Mouse (Mus musculus): ENCODE results near the gene Lrp1. TPM values are rescaled to one million over a fixed set of nuclear protein-coding genes. Genes with fewer than 3 reads are reported as not detected.

The Lrp1 gene
- total RNA-seq, 2 experiments from 2014 or later, result 58.1 to 64.3 TPM

DNA sequence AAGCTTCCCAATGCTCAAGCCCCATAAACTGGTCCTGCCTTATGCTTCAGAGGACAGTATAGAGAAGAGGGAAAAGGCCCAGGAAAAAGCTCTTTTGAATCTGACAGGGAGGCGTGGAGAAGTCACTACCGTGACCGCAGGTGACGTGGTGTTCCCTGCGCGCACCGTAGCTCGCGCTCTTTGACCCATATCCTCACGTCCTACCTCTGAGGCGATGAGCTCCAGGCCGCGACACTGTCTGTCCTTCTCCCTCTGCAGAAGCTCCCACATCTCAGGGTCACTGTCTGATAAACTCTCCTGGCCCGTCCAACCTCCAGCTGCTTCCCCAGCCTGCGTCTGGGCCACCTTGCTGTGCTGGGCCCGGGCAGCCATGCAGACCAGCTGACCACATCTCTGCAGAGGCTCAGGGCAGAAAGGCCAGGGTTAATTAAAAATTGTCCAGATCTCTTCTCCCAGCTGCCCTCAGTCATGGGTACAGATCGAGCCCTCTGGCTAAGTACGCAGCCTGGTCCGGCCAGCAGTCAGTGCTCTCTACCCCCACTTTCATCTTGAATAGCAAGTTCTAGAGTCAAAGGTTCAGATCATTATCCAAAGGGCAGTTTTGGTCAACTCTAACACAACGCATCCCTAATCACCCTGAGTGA lies 100.1 kb downstream of the Lrp1 start:
- DNase-seq, result no peak

DNA sequence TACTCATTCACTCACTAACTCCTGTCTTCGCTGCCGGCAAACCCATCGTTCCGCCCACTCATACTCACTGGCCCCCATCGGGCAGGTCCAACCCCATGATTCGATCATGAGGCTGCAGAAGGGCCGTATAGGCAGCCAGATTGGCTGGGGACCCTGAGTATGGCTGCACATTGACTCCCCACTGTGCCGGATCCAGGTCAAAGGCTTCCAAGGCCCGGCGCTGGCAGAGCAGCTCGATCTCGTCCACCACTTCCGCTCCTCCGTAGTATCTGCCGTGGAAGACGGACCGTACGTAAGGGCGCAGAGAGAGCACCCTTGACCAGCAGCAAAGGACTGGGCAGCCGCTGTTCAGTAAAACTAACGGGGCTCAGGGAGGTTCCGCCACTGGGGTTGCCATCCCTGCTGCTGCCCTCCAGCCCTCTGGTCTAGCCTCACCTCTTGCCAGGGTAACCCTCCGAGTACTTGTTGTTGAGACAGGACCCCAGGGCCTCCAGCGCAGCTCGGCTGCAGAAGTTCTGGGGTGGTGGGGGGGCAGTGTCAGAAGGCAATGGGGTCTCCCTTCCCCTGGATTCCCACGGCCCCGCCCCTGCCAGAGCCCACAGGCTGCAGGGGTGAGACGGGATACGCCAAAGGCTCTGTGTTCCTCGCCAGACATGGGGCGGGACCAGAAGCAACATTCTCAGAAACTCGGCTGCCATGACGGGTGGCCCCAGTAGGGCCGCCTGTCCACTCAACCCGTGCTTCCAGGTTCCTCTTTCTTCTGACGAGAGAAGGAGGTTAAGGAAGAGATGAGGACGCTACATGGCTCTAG lies 100.8 kb downstream of the Lrp1 start:
- DNase-seq, result no peak

DNA sequence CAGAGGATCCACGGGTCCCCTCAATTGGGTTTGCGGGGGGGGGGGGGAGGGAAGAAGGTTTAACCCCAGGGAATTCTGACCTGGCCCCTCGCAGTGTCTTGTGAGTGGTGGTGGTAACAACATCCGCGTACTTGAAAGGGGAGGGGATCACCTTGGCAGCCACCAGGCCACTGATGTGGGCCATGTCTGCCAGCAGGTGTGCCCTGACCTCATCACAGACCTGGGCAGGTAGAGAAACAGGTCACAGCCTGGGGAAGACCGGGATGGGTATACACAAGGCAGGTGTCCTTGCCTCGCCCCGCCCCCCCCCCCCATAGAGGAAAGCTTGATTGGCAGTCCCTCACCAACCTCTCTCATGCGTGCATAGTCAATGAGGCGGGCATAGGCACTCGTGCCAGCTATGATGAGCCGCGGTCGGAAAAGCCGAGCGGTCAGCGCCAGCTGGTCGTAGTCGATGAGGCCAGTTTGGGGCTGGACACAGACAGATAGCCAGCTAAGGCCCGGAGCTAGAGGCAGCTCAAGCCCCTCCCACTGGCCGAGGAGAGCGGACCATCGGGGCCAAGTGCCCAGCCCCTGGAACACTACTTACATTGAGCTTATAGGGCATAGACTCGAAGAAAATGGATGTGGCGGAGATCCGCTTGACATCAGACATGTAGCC lies 101.8 kb downstream of the Lrp1 start:
- DNase-seq, result no peak

DNA sequence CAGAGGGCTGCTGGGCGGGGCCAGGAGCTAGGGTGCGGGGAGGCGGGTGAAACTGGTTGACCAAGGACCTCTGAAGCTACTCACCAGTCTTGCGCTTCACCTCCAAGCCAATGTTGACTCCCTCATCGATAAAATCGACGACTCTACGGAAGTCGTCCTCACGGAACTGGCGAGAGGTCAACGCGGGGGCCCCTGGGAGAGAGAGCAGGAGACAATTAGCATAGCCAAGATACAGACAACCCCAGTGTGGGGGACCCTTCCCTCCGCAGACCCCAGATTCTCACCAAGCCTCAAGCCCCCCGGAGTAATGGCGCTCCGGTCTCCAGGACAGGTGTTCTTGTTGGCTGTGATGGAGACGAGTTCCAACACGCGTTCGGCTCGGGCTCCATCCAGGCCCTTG lies 103.0 kb downstream of the Lrp1 start:
- no peak for DNase-seq

DNA sequence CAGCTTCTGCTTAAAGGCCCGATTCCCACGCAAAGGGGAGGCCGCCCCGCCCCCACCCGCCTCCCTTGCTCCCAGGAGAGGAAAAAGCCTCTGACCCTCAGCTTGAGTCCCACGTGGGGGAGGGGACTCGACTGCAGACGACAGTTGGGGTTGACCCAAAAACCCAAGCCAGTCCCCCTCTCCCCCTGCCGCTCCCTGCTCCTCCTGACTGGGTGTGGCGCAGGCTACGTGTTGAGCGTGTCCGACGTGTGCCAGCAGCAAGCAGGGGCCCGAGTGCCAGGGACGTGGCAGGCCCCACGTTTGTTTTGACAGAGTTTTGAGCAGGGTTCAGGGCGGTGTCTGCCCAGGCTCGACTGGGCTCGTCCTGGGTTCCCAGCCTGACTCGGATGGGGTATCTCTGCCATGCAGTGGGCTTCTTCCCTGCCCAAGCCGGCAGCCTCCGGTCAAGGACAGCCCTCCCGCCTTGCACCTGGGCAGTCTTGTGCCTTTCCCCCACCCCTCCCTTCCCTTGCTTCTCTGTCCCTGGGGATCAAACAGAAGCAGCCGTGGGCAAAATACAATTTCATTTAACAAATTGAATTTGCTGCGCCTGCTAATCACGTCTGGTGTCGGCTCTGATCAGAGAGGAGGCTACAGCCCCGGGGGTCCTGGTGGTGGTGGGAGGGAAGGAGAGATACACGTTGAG lies 104.2 kb downstream of the Lrp1 start:
- DNase-seq, result peak; percentile 65

DNA sequence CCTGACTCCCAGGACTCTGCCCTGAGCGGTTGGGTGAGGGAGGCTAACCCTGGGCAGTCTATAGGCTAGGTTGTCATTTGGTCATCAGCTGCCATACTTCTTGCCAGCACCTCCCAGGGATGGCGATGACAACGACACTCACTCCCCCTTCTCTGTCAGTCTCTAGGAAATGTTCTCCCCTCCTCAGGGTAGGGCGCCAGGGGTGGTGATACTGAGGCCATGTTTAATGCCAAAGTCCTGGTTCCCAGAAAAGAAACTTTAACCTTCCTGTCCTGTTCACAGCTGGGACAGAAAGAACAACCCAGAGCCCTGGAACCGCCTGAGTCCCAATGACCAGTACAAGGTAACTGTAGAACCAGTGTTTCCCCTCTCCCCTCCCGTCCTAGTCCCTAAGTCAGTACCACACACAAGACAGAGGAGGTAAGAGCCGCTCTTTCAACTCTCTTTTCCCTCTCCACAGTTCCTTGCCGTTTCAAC lies 104.9 kb downstream of the Lrp1 start:
- no peak for DNase-seq

DNA sequence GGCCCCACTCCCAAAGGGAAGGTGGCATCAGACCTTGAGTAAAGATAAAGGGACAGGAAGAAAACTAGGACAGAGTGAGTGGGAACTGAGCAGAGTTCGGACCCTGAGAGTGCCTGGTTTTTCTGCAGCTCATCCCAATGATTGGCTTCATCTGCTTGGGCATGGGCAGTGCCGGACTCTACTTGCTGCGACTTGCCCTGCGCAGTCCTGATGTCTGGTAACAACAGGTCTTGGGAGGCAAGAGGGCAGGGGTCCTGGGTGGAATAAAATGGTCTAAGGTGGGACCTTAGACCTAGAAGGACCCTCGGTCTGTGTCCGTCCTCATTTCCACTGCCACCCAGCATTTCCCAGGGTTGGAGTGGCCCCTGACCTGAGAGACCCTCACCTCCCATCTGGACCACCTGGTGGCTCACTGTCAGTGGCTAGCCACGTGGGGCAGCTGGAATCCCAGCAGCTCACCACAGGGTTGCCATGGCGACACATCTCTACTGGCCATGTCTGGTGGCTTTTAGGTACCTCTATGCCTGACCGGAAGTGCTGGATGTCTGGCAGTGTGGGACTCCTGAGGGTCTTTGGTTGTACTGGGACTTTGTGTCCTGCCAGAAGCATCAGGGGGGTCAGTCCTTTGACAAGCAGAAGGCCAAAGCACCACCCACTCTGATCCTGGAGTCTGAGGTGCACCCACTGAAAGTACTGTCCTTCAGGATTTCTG lies 105.5 kb downstream of the Lrp1 start:
- no peak for DNase-seq

DNA sequence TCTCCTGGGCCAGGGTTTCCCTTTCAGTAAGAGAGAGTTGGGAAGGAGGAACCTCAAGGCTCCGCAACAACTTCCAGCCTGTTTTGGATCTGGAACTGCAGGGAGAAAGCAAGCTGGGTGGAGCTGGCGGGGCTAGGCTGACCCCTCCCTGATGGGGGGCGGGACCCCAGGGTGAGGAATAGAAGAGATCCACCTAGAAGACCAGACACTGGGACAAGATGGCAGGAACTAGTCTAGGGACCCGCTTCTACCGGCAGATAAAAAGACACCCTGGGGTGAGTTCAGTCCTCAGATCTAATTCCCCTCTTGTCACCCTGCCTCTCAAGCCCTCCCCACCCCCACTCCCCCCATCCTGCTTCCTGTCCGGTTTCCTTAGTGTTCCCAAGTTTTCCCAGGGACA lies 106.2 kb downstream of the Lrp1 start, which contains the start of gene Ndufa4l2:
Gene Ndufa4l2, plus strand, starts transcription at position 204 of the 400 bp plus-strand sequence.
- peak; percentile 74 for DNase-seq

DNA sequence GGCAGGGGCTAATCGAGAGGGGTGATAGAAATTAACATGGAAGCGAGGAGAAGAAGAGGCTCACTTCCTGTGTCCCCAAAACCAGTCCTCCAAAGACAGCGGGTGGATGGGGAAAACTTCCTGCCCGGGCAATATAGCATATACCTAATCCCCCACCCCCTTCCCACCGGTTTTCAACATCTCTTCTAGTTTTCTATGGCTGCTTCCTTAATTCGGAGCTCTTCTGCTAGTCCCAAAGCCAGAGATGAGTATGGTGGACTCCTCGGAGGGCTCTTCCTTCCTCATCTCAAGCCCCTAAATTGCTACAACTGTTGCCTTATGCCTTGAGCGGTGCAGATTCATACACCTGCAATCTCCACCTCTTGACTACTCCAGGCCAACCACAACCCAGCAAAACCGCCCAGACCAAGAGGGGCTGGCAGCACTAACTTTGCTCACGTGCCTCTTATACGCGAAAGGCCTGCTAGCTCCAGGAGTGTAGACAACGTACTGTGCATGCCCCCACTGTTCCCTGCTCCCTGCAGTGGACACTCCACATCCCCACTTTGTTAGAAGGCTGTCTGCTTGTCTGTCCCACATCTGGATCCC lies 106.7 kb downstream of the Lrp1 start:
- DNase-seq, result no peak

DNA sequence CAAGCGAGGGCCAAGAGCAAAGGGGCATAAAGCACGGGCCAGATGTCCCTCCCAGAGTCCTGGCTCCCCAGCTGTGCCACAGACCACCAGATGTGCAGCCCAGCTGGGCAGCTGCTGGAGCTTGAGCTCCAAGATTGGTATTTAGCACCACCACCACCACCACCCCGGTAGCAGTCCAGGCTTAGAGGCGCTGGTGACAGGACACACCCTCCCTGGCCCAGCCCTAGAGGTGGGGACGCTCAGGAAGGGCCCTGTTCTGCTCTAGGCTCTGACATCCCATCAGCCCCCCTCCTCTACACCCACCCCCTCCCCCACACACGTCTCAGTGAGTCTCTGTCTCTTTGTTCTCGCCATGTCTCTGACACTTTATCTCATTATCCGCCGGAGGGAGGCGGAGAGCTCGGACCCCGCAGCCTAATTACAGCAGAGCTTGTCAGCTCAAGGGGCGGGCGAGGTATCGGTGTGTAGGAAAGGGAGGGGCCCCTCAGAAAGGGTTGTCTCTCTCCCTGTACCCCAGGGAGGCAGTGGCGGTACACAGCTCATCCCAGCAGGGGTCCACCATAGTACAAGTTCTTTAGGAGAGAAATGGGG lies 107.4 kb downstream of the Lrp1 start:
- DNase-seq, result no peak

DNA sequence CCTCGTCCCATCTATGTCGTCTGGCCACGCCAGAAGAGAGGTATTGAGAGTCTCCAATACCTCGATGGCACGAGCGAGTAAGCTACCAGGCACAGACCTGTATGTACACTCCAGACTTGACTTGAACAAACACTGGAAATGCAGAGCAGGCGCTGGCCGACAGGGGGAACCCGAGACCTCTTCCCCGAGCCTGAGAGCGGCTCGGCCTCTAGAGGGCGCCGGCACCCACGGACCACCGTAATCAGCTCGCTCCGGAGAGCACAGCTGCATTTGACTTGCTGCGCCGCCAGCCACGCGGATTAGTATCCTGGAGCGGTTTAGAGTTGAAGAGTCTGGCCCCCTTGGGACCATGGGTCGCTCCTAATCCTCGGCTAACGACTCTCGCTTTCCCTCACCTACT lies 108.1 kb downstream of the Lrp1 start:
- peak; percentile 88 for DNase-seq

DNA sequence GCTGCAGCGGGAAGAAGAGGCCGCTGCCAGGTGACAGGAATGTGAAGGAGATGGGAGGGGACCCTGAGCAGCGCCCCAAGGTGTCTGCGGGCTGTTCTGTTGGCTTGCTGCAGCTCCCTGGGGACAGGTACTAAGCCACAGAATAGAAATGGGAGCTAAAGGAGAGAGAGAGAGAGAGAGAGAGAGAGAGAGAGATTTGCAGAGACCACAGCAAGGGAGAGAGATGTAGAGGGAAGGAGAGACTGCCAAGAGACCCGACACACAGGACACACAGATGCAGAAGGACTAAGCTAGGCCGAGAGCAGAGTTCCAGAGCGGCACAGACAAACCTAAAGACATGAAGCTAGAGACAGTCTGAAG lies 108.7 kb downstream of the Lrp1 start:
- no peak for DNase-seq

DNA sequence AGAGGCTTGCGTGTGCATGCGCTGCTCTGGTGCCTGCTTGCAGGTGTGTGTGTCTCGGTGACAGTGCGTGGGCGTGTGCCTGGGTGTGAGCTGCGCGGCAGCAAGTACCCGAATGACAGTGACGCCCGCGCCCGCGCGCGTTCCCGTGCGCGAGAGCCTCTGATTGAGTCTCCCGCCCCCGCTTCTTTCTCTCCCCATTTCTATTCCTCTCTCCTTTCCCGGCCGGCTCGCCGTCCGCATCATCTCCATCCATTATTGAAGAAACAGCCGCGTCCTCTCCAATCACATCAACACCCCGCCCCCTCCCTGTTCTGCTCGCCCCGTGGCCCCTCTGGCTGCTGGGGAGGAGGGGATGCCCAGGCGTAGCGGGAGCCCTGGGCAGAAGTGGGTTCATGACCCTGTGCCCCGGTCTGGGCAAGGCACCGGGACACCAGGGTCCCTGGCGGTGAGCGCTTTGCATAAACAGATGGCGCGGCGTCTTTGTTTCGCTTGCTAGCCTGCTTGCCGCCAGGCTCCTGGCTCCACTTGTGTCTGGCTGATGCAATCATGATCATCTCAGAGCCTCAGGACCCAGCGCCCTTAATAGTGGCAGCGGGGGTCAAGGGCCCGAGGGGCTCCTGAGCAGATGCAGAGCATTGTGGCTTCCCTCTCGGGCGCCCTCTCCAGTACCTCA lies 109.2 kb downstream of the Lrp1 start:
- DNase-seq, result no peak

DNA sequence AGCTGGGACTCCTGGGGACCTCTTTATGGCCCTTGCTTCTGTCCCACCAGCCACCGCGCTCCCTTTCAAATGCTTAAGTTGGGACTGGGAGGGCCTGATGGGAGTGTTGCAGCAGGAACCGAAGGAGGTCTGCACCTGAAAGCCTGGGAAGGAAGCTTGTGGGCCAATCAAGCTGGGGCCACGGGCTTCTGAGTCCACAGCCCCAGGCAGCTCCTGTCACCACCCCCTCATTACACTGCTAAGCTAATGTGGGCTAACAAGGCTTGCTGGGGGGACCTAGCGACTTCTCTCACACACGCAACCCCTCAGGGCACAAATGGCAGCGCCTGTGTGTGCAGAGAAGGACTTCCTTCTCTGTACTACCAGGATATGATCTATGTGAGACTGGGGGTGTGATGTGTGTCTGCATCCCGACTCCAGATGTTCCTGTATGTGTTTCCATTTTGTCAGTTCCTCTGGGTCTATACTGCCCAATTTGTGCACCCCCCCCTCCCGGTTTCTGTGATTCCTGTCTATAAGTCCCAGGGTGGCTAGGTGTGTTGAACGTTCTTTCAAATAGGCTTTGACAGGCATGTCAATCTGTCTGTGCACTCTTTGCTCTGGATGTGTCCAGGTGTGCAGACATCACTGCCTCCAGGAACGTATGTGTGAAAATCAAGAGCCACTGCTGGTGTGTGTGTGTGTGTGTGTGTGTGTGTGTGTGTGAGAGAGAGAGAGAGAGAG lies 109.9 kb downstream of the Lrp1 start:
- no peak for DNase-seq

DNA sequence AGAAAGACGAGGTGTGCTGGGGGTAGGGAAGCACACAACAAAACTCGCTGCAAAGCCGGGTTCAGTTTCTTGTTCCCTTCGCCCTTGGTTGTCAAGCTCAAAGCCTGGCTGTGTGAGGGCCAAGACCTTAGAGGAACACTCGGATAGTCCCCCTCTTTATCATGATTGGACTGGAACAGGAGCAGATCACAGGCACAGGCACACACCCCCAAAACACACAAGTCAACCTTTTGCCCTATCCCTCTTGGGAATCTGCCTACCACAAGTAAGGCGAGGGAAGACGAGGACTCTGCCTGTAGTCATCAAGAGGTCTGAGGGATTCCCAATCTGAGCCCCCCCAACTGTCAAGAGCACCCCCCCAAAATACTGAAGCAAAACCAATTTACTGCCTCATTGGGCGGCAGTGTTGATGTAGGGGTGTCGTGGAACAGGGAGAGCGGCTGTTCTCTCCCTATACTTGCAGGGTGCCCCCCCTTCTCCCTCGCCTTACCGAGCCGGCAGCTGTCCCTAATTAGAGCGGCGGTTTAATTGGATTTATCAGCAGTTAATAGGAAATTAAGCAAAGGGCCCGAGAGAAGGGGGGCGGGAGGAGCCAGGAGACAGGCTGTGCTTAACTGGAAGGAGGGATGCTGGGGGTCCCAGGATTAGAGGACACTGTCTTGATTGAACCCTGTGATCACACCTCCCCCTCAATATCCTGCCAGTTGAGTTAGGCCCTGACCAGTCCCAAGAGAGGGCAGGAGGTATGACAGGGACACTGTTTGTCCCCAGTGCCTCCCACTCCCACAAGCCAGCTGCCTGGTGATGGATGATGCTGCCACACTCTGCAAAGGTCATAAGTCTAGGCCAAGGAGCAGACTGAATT lies 110.9 kb downstream of the Lrp1 start:
- no peak for DNase-seq

DNA sequence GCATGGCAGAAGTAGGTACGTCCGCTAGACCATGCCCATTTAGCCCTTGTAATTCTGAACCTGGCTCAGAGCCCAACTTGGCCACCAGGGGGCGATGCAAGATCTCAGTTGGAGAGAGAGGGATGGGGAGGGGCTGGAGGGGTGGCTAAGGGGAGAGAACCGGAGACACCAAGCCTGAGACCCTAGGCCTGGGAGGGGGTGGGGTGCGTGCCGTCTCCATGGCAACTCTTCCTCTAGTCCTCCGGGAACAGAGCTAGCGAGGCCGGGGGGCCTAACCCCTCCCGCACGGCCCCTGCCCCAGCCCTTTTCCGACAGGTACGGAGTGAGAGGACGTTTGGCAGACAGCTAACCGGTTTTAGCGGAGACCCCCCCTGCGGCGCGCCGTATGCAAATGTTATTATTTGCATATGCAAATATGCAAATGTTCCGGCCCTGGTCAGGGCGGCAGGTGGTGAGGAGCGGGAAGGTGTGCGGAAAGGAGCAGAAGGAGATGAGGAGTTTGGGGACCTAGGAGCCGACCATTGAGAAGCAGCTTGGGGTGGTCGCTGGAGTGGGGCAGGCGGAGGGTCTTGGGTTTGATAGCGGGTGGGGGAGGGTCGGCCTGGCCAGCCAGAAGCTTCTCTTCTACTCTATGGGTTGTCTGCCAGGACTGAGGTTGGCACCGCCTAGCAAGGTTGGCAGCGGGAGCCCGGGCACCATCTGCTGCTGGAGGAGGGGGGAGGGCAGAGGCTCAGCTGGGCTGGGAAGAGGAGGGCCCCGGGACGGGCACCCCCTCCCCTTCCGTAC lies 111.7 kb downstream of the Lrp1 start:
- DNase-seq, result peak; percentile 63

DNA sequence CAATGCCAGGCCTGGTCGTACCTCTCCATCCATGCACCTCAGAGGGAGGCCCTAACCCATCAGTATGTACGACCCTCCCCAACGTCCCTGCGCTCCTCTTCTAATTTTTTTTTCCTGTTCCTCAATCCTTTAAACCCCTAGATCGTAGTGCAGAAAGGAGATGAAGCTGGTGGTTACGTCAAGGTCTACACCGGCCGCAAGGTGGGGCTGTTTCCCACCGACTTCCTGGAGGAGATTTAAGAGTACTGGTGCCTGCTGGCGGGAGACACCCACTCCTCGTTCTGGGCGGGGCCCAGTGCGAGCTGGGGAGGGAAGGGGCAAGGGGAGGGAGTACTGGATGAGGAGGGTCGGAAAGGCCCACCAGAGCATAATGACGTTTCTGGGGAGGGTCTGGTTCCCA lies 112.7 kb downstream of the Lrp1 start:
- peak; percentile 59 for DNase-seq

Measured in gastrocnemius, postnatal 25 days (tissue).